Mouse (Mus musculus) kidney, embryonic 14.5 days (tissue): Measurements from ENCODE around the gene Spam1. TPM values are rescaled to one million over a fixed set of nuclear protein-coding genes. Genes with fewer than 3 reads are reported as not detected.

Experiments used
- ATAC-seq: fragments of 200-750 bp; cut with Nextera tagmentation; 2 replicates; pipeline ENCODE4 v1.8.0; 2017; ENCODE audit warnings: moderate number of reproducible peaks, mild to moderate bottlenecking, moderate TSS enrichment, moderate library complexity; ENCODE audit not compliant: low FRiP score, low TSS enrichment
- H3K27ac ChIP-seq: fragments of 300-500 bp; sonication (generic); 2 replicates; pipeline ENCODE4 v1.5.1; 2014; ENCODE audit warnings: low read depth, mild to moderate bottlenecking, low read length, moderate library complexity, mixed read lengths
- H3K27me3 ChIP-seq: fragments of 300-500 bp; sonication (generic); 2 replicates; pipeline ENCODE4 v1.6.1; 2014; ENCODE audit warnings: mild to moderate bottlenecking, low read length; ENCODE audit not compliant: control insufficient read depth, insufficient read depth
- H3K36me3 ChIP-seq: fragments of 300-500 bp; sonication (generic); 2 replicates; pipeline ENCODE4 v1.6.1; 2014; ENCODE audit warnings: low read length, mixed read lengths; ENCODE audit not compliant: control insufficient read depth, insufficient read depth
- H3K4me1 ChIP-seq: fragments of 300-500 bp; sonication (generic); 2 replicates; pipeline ENCODE4 v1.6.1; 2014; ENCODE audit warnings: low read length, mixed read lengths; ENCODE audit not compliant: control insufficient read depth, insufficient read depth
- H3K4me2 ChIP-seq: fragments of 300-500 bp; sonication (generic); replicated peaks from 2 replicates; pipeline ENCODE4 v1.6.1; 2014; ENCODE audit warnings: low read depth, mild to moderate bottlenecking, low read length
- H3K4me3 ChIP-seq: fragments of 300-500 bp; sonication (generic); 2 replicates; pipeline ENCODE4 v1.5.1; 2014; ENCODE audit warnings: mild to moderate bottlenecking, low read length
- H3K9ac ChIP-seq: fragments of 300-500 bp; sonication (generic); 2 replicates; pipeline ENCODE4 v1.6.1; 2014; ENCODE audit warnings: low read depth, mild to moderate bottlenecking, low read length, moderate library complexity
- H3K9me3 ChIP-seq: fragments of 300-500 bp; sonication (generic); 2 replicates; pipeline ENCODE4 v1.6.1; 2016; ENCODE audit warnings: low read length; ENCODE audit not compliant: control insufficient read depth
- WGBS: fragments of 180-500 bp; shearing (Covaris S2); extraction: QIAGEN DNeasy Blood & Tissue Kit; methylation state at CpG from one replicate; pipeline ENCODE4 v1.1.7; 2014; 5-methylcytosine and 5-hydroxymethylcytosine counted together
- polyA plus RNA-seq: library from polyadenylated mRNA; unstranded; fragments of >200 nt; fragmentation: Nextera tagmentation; extraction: Ambion mirVana; gene quantifications from 2 replicates; pipeline ENCODE4 v1.2.1, GENCODE M21; 2014

The Spam1 gene
- not detected in 2 replicates for polyA plus RNA-seq

DNA sequence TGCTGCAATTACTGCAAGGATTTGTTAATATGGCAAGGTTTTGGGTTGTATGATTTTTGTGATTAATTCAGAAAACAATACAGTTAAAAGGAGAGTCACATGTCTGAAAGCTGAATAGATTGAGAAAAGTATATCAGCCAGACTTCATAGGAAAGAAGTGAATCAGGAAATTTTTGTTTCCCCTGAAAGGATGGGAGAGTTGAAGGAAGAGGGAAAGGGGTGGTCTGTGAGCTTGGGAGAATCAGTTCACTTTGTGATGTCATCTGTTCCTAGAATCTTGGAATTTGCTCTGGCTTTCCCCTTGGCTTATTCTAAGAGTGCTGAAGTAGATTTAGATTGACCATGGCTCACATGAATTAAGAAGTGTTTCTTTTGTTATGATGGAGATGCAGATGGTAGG is at the start of gene Spam1:
Spam1 (plus strand) TSS at position 301 of the 400 bp plus-strand sequence.
- no peak within 1 kb of the TSS for H3K27ac ChIP-seq
- H3K4me2 ChIP-seq, result no peak within 1 kb of the TSS
- H3K9me3 ChIP-seq, result no peaks in the 10 kb centered on the region
- no peak for ATAC-seq
- H3K27me3 ChIP-seq, result no peaks in the 10 kb centered on the region
- H3K36me3 ChIP-seq, result no peaks in the 10 kb centered on the region
- H3K4me3 ChIP-seq, result no peak within 1 kb of the TSS
- H3K9ac ChIP-seq, result no peak within 1 kb of the TSS
- no peaks in the 10 kb centered on the region for H3K4me1 ChIP-seq

DNA sequence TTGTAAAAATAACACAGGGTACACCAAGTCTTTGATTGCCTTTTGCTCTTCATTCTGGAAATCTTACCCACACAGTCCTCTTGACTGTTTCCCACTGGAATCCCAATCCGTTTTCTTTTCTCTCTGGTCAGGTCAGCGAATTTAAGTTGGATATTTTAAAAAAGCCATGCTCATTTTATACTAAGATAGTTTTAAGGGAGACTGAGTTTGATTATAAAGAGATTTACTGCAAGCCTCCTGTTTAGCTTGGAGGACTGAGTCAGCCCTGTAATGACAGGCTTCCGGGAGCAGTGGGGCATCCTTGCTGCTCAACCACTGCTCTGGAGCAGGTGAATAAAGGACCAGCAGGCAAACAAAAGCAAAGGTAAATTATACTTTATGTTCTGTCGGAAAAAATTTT is 43.0 kb upstream of the Spam1 start, which contains the start of gene Hyal4:
Hyal4 (plus strand) TSS at position 301 of the 400 bp plus-strand sequence.
- no peak within 1 kb of the TSS for H3K4me3 ChIP-seq
- ATAC-seq, result no peak
- no peaks in the 10 kb centered on the region for H3K9me3 ChIP-seq
- H3K27ac ChIP-seq, result no peak within 1 kb of the TSS
- no peaks in the 10 kb centered on the region for H3K36me3 ChIP-seq
- WGBS, result 80% methylated on average over 4 of the region's 4 CpGs
- no peaks in the 10 kb centered on the region for H3K4me1 ChIP-seq
- H3K9ac ChIP-seq, result no peak within 1 kb of the TSS
- no peaks in the 10 kb centered on the region for H3K27me3 ChIP-seq
- H3K4me2 ChIP-seq, result no peak within 1 kb of the TSS

DNA sequence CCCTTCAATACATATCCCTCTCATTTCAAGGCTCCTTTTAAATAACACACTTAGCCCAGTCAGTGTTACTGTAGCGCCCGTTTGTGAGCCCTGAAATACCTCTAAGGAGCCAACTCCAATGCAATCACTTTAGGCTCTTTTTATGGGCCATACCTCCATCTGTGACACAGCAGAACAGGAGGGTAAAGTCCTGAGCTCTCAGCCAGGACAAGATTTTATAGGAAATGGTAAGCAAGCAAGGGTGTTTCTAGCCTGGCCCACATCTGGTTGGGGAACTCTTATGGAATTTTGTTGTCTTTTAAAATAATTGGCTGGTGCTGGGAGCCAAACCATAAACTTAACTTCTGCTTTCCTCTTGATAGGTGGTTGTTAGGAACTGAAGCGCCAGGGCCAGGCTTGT is 31.7 kb upstream of the Spam1 start:
- Histone ChIP-seq H3K36me3 (no peaks in the 10 kb centered on the region), H3K9ac (no peak overlapping the region), H3K27ac (no peak overlapping the region), H3K27me3 (no peaks in the 10 kb centered on the region), H3K4me3 (no peak overlapping the region), H3K4me2 (no peak overlapping the region), H3K4me1 (no peaks in the 10 kb centered on the region), H3K9me3 (peaks cover 5% of the 10 kb centered on the region; the same call in 1 of the 2 replicates)
- WGBS, result 85% methylated on average over 3 of the region's 3 CpGs
- ATAC-seq, result no peak

DNA sequence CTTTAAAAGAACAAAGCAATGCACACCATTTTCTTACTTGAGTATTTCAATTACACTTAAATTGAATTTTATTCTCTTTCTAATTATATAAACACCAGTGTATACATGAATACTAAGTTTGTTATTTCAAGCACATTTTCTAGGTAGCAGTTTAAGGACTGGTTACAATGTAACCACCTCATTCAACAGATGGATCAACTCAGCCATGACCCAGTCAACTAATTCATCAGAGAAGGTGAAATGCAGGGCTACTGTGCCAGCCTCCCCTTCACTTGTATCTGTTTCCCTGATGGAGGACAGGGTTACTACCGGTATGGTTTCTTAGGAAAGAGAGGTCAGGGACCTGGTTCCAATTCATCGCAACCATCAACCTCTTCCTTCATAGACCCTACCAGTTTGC is 24.7 kb upstream of the Spam1 start:
- H3K9me3 ChIP-seq, result no peaks in the 10 kb centered on the region
- no peak overlapping the region for H3K4me2 ChIP-seq
- H3K27me3 ChIP-seq, result no peaks in the 10 kb centered on the region
- WGBS, result 26% methylated on average over 2 of the region's 2 CpGs
- no peak overlapping the region for H3K9ac ChIP-seq
- H3K27ac ChIP-seq, result no peak overlapping the region
- peak; percentile 49; the same call in 1 of the 2 replicates for ATAC-seq
- H3K36me3 ChIP-seq, result no peaks in the 10 kb centered on the region
- no peak overlapping the region for H3K4me3 ChIP-seq
- H3K4me1 ChIP-seq, result no peaks in the 10 kb centered on the region

DNA sequence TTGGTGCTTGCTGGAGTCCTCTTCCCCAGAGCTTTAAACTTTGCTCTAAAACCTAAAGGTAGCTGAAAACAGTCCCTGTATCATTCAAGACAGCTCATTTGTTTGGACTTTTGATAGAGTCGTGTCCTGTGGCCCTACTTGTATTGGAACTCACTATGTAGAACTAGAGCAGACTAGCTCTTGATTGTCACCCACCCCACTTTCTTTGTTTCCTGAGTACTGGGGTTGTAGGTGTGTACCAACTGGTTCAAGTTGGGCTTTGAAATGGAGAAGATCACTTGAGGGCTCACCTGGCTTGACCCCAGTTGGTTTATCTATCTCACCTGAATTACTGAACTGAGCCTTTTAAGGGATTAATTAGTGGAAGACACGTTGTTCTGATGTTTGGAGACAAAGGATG is 11.8 kb upstream of the Spam1 start:
- no peaks in the 10 kb centered on the region for H3K4me1 ChIP-seq
- H3K9me3 ChIP-seq, result no peaks in the 10 kb centered on the region
- H3K27me3 ChIP-seq, result no peaks in the 10 kb centered on the region
- H3K36me3 ChIP-seq, result no peaks in the 10 kb centered on the region
- no peak overlapping the region for H3K27ac ChIP-seq
- no peak overlapping the region for H3K4me2 ChIP-seq
- no peak overlapping the region for H3K9ac ChIP-seq
- no peak for ATAC-seq
- no peak overlapping the region for H3K4me3 ChIP-seq
- WGBS, result 73% methylated on average over 2 of the region's 2 CpGs

DNA sequence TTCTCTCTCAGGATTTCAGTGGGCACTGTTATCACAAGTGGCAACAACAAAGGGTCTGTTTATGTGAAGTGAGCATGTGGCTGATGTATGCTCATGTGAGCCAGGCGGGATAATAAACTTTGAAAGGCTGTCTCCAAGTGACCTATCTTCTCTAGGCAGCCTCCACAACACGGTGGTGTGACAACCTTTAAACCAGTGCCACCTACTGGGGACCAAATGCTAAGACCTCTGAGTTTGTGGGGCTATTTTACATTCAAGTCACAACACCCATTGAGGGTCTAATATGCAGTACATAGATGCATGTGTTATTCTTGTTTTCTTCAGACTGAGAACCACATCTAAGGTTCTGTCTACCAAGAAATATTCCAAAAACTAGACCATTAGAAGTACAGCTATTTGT is 31.1 kb downstream of the Spam1 start:
- Histone ChIP-seq H3K4me1 (no peaks in the 10 kb centered on the region), H3K9me3 (no peaks in the 10 kb centered on the region), H3K4me3 (no peak overlapping the region), H3K4me2 (no peak overlapping the region), H3K9ac (no peak overlapping the region), H3K27me3 (no peaks in the 10 kb centered on the region), H3K36me3 (no peaks in the 10 kb centered on the region), H3K27ac (no peak overlapping the region)
- WGBS, result 44% methylated on average over 2 of the region's 2 CpGs
- no peak for ATAC-seq

Other genes with a start within 250 kb of the Spam1 start
- gene Lmod2, start 193.4 kb upstream of the Spam1 start, polyA plus RNA-seq, result not detected in 2 replicates
- gene Wasl, start 126.2 kb upstream of the Spam1 start, polyA plus RNA-seq, result 73.9 and 78.2 TPM in 2 replicates
- gene Hyal6, start 57.9 kb upstream of the Spam1 start, polyA plus RNA-seq, result 0.05 and 0.06 TPM in 2 replicates
- gene Hyal4, start 42.9 kb upstream of the Spam1 start, polyA plus RNA-seq, result not detected in 2 replicates
- gene Hyal5, start 66.8 kb downstream of the Spam1 start, polyA plus RNA-seq, result not detected in 2 replicates
- gene Tmem229a, start 165.1 kb downstream of the Spam1 start, polyA plus RNA-seq, result 7.1 and 10.8 TPM in 2 replicates